Mouse (Mus musculus) central nervous system, embryonic 11.5 days (tissue): ENCODE measurements around the gene Kcnn1. TPM values are rescaled to one million over a fixed set of nuclear protein-coding genes. Genes with fewer than 3 reads are reported as not detected.

ENCODE experiments used
- polyA plus RNA-seq: library from polyadenylated mRNA; depleted of rRNA; stranded (reverse); fragments of >200 nt; gene quantifications from 2 replicates; pipeline ENCODE4 v1.2.3, GENCODE M21; 2012; rRNA removed

The Kcnn1 gene
- polyA plus RNA-seq: 22.8 and 23.7 TPM in 2 replicates

DNA sequence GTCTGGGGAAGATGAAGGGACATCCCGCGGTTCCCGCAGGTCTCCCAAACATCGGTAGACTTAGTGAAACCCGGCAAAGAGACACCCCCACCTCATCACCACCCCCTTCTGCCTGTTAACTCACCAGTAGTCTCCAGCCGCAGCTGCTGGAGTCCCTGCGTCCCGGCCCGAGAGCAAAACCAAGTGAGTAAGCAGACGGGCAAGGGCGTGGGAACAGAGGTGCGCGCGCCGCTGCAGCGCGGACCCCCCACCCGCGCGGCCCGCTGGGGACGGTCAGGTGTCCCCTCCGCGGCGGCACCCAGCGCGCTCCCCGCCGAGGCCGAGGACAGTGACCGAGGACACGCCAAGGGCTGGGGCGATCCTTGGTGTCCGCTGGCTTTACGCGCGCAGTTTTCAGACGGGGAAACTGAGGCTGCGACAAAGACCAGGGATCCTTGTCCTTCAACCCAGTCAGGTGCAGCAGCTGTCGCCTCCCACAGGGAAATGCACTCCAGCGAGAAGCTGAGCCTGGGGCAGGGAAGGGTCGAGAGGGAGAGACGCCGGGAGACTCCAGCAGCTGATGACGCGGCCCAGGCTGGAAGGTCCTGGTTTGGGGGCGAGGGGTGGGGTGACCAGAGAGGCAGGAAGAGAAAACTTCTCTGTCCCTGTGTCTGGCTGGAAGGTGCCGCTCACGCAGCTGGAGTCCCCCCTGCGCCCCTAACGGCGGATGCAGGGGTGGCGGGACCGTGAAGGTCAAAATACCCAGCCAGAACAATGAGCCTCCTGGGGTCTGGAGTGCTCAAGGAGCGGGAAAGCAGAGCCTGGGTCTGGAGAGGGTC lies at the start of gene Kcnn1:
Gene Kcnn1, minus strand, starts transcription at position 435 of the 818 bp plus-strand sequence.

DNA sequence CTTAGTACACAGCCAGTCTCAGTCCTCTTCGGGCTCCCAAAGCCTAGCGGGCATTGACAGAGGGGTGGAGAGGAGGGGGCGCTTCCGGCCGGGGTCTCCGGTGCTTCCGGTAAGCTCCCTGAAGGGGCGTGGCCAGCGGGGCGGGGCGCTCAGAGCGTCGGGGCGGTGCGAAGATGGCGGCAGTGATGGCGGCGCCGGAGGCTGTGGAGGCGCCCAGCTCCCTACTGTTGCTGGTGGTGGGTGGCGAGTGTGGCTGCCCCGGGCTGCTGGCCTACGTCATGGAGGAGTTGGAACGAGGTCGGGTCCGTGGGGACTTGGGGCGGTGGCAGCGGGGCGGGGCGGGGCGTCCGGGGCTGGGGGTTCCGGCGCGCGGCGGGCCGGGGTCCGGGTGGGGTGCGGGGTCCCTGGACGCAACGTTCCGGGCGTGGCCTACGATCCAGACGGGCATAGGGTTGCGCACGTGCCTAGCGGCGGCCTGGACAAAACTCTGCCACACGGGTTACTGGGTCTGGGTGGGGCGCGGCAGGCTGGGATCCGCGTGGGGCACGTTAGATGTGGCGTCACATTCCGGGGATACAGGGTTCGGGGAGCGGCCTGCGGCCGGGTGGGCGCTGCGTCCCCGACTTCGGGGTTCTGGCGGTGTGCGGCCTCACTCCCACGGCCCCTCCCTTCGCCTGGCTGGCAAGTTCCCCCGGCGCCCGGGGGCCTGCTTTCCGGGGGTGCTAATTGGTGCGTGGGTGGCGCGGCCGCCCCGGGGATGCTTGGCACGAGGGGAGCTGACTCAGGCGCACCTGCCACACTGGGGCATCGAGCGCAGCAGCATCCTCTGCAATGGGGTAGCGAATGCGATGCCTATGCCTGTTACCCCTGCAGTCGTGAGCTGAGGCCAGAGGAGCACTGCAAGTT lies 43.0 kb upstream of the Kcnn1 start, which contains the start of gene Map1s:
Gene Map1s, plus strand, starts transcription at position 102 of the 906 bp plus-strand sequence.

DNA sequence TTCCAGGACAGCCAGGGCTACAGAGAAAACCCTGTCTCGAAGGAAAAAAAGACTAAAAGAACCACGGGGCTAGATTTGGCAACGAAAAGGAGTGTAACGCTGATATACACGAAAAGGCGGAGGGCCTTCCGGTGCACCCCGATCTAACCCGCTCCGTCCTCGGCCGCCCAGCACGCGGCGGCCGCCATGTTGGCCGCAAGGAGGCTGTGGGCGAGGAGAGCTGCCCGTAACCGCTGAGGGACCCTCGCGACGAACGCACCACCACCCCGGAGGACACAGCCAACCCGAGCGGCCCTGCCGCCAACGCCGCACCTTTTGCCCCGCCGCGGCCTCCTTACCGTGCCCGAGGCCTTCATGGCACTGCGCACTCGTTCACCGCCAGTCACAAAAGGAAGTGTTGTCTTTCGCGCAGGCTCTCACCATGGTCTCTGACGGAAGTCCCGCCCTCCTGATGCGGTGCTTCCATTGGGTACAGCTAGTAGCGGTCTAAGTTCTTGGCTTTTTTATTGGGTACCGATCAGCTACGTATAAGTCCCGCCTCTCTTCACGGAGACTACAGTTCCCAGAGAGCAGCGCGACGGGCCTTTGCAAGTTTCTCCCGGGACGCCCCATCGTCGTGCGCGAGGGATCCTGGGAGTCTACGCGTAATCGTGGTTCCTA lies 34.1 kb upstream of the Kcnn1 start, which contains the start of gene Rpl18a:
Gene Rpl18a, minus strand, starts transcription at position 392 of the 660 bp plus-strand sequence.

DNA sequence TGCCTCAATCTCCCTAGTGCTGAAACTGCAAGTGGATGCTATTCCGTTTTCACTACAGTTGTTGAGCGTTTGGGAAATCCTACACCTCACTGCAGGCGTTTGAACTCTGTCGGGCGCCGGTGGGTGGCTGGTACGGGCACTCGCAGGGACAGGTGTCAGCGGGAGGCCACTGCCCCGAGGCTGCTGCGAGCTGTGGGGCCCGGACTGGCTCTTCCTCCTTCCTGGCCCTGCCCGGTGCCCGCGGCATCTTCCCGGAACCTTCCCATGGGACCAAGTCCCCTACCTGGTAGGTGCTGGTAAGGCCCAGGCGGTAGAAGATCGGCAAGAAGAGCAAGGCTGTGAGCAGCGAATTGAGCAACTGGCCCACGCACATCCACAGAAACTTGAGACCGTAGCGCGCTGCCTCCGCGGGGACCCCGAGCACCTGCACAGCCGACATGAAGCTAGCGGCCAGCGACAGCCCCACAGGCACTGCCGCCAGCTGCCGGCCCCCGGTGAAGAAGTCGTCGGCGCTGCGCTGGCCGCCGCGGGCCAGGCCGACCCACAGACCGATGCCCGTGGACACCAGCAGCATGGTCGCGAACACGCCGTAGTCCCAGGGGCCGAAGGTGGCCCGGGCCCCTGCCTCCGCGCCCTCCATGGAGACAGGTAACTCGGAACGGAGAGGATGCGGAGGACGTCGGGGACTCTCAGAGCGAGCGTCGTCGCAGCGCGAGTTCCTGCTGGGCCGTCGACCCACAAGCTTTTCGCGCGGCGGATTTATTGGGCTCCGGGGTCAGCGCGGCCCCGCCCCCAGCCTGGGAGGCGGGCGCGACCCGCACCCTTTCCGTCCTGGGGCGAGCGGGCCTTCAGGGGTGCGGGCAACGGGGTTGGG lies 29.2 kb upstream of the Kcnn1 start, which contains the start of gene Slc5a5:
Gene Slc5a5, minus strand, starts transcription at position 736 of the 874 bp plus-strand sequence.

DNA sequence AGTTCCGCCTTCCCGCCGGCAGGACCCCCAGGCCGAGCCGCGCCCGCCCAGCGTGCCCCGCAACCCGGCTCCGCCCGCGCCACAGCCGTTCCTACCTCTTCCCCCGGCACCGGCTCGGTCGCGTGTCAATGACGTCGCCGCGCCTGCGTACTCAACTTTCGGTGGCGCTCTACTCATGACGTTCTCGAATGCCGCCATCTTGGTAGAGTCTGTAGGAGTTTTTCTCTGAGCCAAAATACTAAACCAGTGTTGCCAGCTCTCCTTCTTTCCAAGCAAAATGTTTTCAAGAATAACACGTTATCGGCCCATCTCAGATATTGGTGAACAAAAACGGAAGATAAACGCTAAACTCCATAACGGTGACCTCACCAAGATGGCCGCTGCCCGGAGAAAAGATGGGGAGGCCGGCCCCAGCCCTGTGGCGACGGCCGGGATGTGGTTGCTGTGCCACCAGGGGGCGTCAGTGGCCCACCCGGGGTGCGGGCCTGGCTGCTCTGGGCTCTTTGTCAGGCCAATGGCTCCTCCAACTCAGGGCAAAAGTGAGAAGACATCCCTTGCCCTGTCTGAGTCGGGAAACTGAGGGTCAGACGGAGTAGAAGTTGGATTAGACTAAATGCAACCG lies 10.4 kb upstream of the Kcnn1 start, which contains the start of gene Ccdc124:
Gene Ccdc124, minus strand, starts transcription at position 572 of the 622 bp plus-strand sequence.

DNA sequence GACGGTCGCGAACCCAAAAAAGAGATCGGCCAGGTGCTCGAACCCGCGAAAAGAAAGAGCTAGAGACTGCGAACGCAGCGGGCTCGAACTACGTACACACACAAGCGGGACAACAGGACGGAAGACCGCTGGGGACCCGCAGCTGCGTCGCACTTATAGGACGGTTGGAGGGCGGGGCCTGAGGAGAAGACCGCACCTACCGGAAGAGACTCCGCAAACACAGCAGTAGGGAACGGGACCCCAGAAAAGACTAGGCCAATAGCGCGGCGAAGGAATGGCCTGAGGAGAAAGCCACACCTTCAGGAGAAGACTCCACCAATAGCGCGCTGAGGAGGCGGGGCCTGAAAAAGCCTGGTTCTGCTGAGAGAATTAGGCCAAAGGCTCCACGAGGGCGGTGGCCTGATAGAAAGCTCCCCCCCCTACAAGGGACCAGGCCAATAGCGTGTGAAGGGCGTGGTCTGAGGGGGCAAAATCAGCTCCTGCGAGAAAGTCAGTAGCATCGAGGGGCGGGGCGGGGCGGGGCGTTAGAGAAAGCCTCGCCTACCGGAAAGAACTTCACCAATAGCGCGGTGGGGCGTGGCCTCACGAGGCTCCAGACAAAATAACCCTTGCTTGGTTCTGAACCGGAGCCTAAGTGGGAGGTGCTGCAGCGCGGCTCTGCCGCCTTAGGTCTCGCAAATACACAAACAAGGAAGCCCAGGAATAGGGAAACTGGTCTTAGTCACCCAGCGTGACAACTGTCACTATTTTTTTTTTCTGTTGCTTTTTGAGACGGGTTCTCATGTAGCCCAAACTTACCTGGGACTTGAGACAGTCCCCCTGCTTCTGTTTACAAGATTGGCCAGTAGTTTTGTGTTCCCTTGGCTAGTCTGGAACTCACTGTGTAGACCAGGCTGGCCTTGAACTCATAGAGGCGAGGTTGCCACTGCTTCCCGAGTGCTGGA lies 23.4 kb downstream of the Kcnn1 start, which contains the start of gene Arrdc2:
Gene Arrdc2, minus strand, starts transcription at position 313 of the 944 bp plus-strand sequence.

DNA sequence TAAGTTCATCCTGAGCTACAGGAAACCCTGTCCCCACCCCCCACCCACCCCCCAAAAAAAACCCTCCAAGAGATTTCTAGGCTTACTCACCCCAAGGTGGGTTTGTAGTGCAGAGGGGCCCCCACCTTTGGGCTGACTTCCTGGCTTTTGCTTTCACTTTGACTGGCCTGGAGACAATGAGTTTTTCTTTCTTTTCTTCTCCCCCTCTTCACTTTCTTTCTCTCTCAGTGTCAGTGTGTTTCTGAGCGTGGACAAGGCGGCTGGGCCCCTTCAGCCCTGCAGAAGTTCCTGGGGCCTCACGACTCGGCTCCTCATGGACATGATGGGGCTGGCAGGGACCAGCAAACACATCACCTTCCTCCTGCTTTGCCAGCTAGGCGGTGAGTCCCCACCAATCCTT lies 54.8 kb downstream of the Kcnn1 start, which contains the start of gene Il12rb1:
Gene Il12rb1, plus strand, starts transcription at position 211 of the 400 bp plus-strand sequence.

DNA sequence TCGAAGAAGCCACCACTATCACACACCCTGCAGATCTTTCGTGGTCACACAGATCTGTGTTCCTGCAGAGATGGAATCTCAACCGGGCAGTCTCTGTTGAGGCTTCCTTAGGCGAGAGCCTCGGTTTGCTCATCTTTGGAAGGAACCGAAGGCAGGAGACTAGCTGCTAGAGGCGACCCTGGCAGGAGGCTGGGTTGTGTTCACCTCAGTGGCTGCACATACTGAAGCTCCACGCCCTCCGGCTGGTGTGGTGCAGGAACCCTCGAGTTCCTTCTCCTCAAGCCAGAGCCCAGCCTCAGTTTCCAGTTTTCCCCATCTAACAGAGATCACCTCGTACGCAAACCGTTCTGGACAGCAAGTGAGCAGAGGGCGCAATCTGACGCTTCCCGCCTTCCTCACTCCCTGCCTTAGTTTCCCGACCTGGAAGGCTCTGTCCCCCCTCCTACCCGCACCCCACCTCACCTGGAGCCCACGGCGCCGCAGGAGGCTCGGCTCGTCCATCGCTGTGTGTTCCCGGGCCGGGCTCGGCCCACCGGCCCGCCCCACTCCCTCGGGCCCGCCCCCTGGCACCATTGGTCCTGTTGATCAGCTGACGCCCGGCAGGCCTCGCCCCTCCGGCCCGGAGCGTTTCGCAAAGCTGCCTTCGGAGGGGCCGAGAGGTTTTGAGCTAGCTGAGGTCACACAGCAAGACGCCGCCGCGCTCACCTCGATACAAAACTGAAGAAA lies 58.4 kb downstream of the Kcnn1 start, which contains the start of gene Mast3:
Gene Mast3, minus strand, starts transcription at position 574 of the 726 bp plus-strand sequence.

Other genes starting within 250 kb of the Kcnn1 start
- 0.88 and 1.00 TPM in 2 replicates for gene Lrrc25, start 247.1 kb downstream of the Kcnn1 start, polyA plus RNA-seq
- 0.32 and 0.54 TPM in 2 replicates for gene Gdf15, start 230.8 kb downstream of the Kcnn1 start, polyA plus RNA-seq
- gene Pgpep1, start 202.9 kb downstream of the Kcnn1 start, polyA plus RNA-seq: 61.8 and 88.1 TPM in 2 replicates
- gene Lsm4, start 190.0 kb downstream of the Kcnn1 start, polyA plus RNA-seq: 217 and 299 TPM in 2 replicates
- gene Jund, start 164.3 kb downstream of the Kcnn1 start, polyA plus RNA-seq: 179 and 228 TPM in 2 replicates
- gene Iqcn, start 159.8 kb downstream of the Kcnn1 start, polyA plus RNA-seq: 0.04 and 0.05 TPM in 2 replicates
- gene Gm3336, start 144.7 kb downstream of the Kcnn1 start, polyA plus RNA-seq: 0.06 TPM in 1 of 2 replicates, not detected in the other
- gene Pde4c, start 139.5 kb downstream of the Kcnn1 start, polyA plus RNA-seq: 0.82 and 0.89 TPM in 2 replicates
- 28.0 and 50.3 TPM in 2 replicates for gene Rab3a, start 108.6 kb downstream of the Kcnn1 start, polyA plus RNA-seq
- 18.0 and 20.3 TPM in 2 replicates for gene Mpv17l2, start 102.3 kb downstream of the Kcnn1 start, polyA plus RNA-seq
- gene Pik3r2, start 86.5 kb downstream of the Kcnn1 start, polyA plus RNA-seq: 73.4 and 81.4 TPM in 2 replicates
- 19.0 and 27.4 TPM in 2 replicates for gene Mast3, start 58.2 kb downstream of the Kcnn1 start, polyA plus RNA-seq
- 0.06 and 0.08 TPM in 2 replicates for gene Il12rb1, start 54.8 kb downstream of the Kcnn1 start, polyA plus RNA-seq
- gene Arrdc2, start 23.5 kb downstream of the Kcnn1 start, polyA plus RNA-seq: 20.3 and 21.5 TPM in 2 replicates
- 99.7 and 174 TPM in 2 replicates for gene Ccdc124, start 10.7 kb upstream of the Kcnn1 start, polyA plus RNA-seq
- gene Slc5a5, start 29.5 kb upstream of the Kcnn1 start, polyA plus RNA-seq: 0.77 and 0.89 TPM in 2 replicates
- gene Rpl18a, start 34.2 kb upstream of the Kcnn1 start, polyA plus RNA-seq: 4,741 and 5,161 TPM in 2 replicates
- 53.2 and 73.9 TPM in 2 replicates for gene Map1s, start 42.7 kb upstream of the Kcnn1 start, polyA plus RNA-seq